Mouse (Mus musculus) retina, adult 2 months (tissue): ENCODE data around the gene Slc1a6.
"Not testable (repeated sequence)": the region's sequence is repeated elsewhere in the genome, so short reads cannot be mapped to it uniquely, and the experiment has no call there.

Experiments used
- DNase-seq: peaks from one replicate; pipeline ENCODE4 v3.0.0-alpha.2; 2012; ENCODE audit warnings: low read depth, low spot score

The Slc1a6 gene

GRCm38 (mm10) chr10:78779981-78780651, at the start of gene Slc1a6:
Slc1a6 (plus strand) TSS chr10:78780496.
- DNase-seq: no peak

GRCm38 (mm10) chr10:78739821-78740220, 40.5 kb upstream of the Slc1a6 start:
- no peak for DNase-seq

GRCm38 (mm10) chr10:78743721-78744120, 36.6 kb upstream of the Slc1a6 start:
- no peak for DNase-seq

GRCm38 (mm10) chr10:78745453-78746232, 34.7 kb upstream of the Slc1a6 start:
- no peak for DNase-seq

GRCm38 (mm10) chr10:78747035-78747721, 33.1 kb upstream of the Slc1a6 start:
- DNase-seq: no peak

- no peak for DNase-seq
These were observed 32.1 kb upstream of the Slc1a6 start for GRCm38 (mm10) chr10:78748161-78748560.

- DNase-seq: no peak
These were observed 31.4 kb upstream of the Slc1a6 start for GRCm38 (mm10) chr10:78748946-78749345.

GRCm38 (mm10) chr10:78752452-78753191, 27.7 kb upstream of the Slc1a6 start, which contains the start of gene Ccdc105:
Ccdc105 (minus strand) TSS chr10:78753065.
- DNase-seq: no peak

- no peak for DNase-seq
These were observed 24.3 kb upstream of the Slc1a6 start for GRCm38 (mm10) chr10:78756021-78756420.

GRCm38 (mm10) chr10:78765570-78765969, 14.7 kb upstream of the Slc1a6 start:
- no peak for DNase-seq

- no peak for DNase-seq
These were observed 4.5 kb upstream of the Slc1a6 start for GRCm38 (mm10) chr10:78775830-78776229.

- no peak for DNase-seq
These were observed 769 bp upstream of the Slc1a6 start for GRCm38 (mm10) chr10:78779527-78779926.

GRCm38 (mm10) chr10:78787566-78788087, 7.3 kb downstream of the Slc1a6 start:
- DNase-seq: peak; percentile 30

GRCm38 (mm10) chr10:78790561-78790960, 10.3 kb downstream of the Slc1a6 start:
- DNase-seq: no peak

- DNase-seq: no peak
These were observed 21.2 kb downstream of the Slc1a6 start for GRCm38 (mm10) chr10:78801449-78801848.

- peak; percentile 32 for DNase-seq
These were observed 32.2 kb downstream of the Slc1a6 start for GRCm38 (mm10) chr10:78812358-78813060.

- DNase-seq: not testable (repeated sequence)
These were observed 60.2 kb downstream of the Slc1a6 start for GRCm38 (mm10) chr10:78840456-78840855.

GRCm38 (mm10) chr10:78852066-78852465, 71.8 kb downstream of the Slc1a6 start, which contains the start of gene Olfr1356:
Olfr1356 (minus strand) TSS chr10:78852166.
- DNase-seq: no peak
